Mouse (Mus musculus) embryonic facial prominence, embryonic 13.5 days (tissue): Measurements from ENCODE around the gene Tex2. TPM values are rescaled to one million over a fixed set of nuclear protein-coding genes. Genes with fewer than 3 reads are reported as not detected.
"Not testable (repeated sequence)": the region's sequence is repeated elsewhere in the genome, so short reads cannot be mapped to it uniquely, and the experiment has no call there.

Experiments
- ATAC-seq: fragments of 200-750 bp; cut with Nextera tagmentation; 2 replicates; pipeline ENCODE4 v1.8.0; 2017; ENCODE audit warnings: low read depth; ENCODE audit not compliant: insufficient number of reproducible peaks, insufficient read depth, low FRiP score, low TSS enrichment
- H3K27ac ChIP-seq: fragments of 300-500 bp; sonication (generic); 2 replicates; pipeline ENCODE4 v1.5.1; 2015; ENCODE audit warnings: moderate library complexity, mild to moderate bottlenecking, inconsistent platforms
- H3K27me3 ChIP-seq: fragments of 300-500 bp; sonication (generic); 2 replicates; pipeline ENCODE4 v1.6.1; 2015; ENCODE audit warnings: mild to moderate bottlenecking, inconsistent platforms
- H3K36me3 ChIP-seq: fragments of 300-500 bp; sonication (generic); 2 replicates; pipeline ENCODE4 v1.6.1; 2015; ENCODE audit warnings: mild to moderate bottlenecking, inconsistent platforms
- H3K4me1 ChIP-seq: fragments of 300-500 bp; sonication (generic); 2 replicates; pipeline ENCODE4 v1.6.1; 2015; ENCODE audit warnings: inconsistent platforms
- H3K4me2 ChIP-seq: fragments of 300-500 bp; sonication (generic); 2 replicates; pipeline ENCODE4 v1.6.1; 2015; ENCODE audit warnings: moderate library complexity, mild to moderate bottlenecking, inconsistent platforms
- H3K4me3 ChIP-seq: fragments of 300-500 bp; sonication (generic); 2 replicates; pipeline ENCODE4 v1.5.1; 2015; ENCODE audit warnings: mild to moderate bottlenecking, inconsistent platforms
- H3K9ac ChIP-seq: fragments of 300-500 bp; sonication (generic); 2 replicates; pipeline ENCODE4 v1.6.1; 2015; ENCODE audit warnings: mild to moderate bottlenecking, inconsistent platforms
- H3K9me3 ChIP-seq: fragments of 300-500 bp; sonication (generic); 2 replicates; pipeline ENCODE4 v1.6.1; 2016; ENCODE audit warnings: inconsistent platforms
- WGBS: fragments of 180-500 bp; shearing (Covaris S2); methylation state at CpG from one replicate; pipeline ENCODE4 v1.1.7; 2015; ENCODE audit warnings: mixed read lengths; 5-methylcytosine and 5-hydroxymethylcytosine counted together
- polyA plus RNA-seq: library from polyadenylated mRNA; unstranded; fragments of >200 nt; fragmentation: Nextera tagmentation; extraction: Ambion mirVana; gene quantifications from 2 replicates; pipeline ENCODE4 v1.2.1, GENCODE M21; 2015

Gene Tex2
- polyA plus RNA-seq, 1 experiment from 2014 or later, result 8.9 TPM

GRCm38 (mm10) chr11:106502159-106502505, 111.1 kb downstream of the Tex2 start:
- H3K4me1 ChIP-seq, result no peaks in the 10 kb centered on the region
- no peak for ATAC-seq
- H3K9ac ChIP-seq, result peak overlapping the region; percentile 100
- H3K4me2 ChIP-seq, result peak overlapping the region; percentile 73
- H3K4me3 ChIP-seq, result peak overlapping the region; percentile 92; the same call in 1 of the 2 replicates
- H3K9me3 ChIP-seq, result no peaks in the 10 kb centered on the region
- no peaks in the 10 kb centered on the region for H3K27me3 ChIP-seq
- H3K36me3 ChIP-seq, result peaks cover 8% of the 10 kb centered on the region; the same call in 1 of the 2 replicates
- H3K27ac ChIP-seq, result peak overlapping the region; percentile 99

GRCm38 (mm10) chr11:106501308-106502158, 111.7 kb downstream of the Tex2 start:
- H3K4me1 ChIP-seq, result no peaks in the 10 kb centered on the region
- no peaks in the 10 kb centered on the region for H3K27me3 ChIP-seq
- ATAC-seq, result peak; percentile 39
- H3K36me3 ChIP-seq, result peaks cover 7% of the 10 kb centered on the region; the same call in 1 of the 2 replicates
- H3K9me3 ChIP-seq, result no peaks in the 10 kb centered on the region
- peak overlapping the region; percentile 92 for H3K4me3 ChIP-seq
- peak overlapping the region; percentile 73 for H3K4me2 ChIP-seq
- H3K9ac ChIP-seq, result peak overlapping the region; percentile 100
- H3K27ac ChIP-seq, result peak overlapping the region; percentile 99
- WGBS, result under 1% methylated on average over 22 of the region's 22 CpGs

GRCm38 (mm10) chr11:106500393-106501307, 112.6 kb downstream of the Tex2 start:
- Histone ChIP-seq H3K4me1 (no peaks in the 10 kb centered on the region), H3K9ac (peak overlapping the region; percentile 100), H3K36me3 (no peaks in the 10 kb centered on the region), H3K4me2 (peak overlapping the region; percentile 73), H3K27ac (peak overlapping the region; percentile 99), H3K4me3 (peak overlapping the region; percentile 92), H3K9me3 (no peaks in the 10 kb centered on the region), H3K27me3 (no peaks in the 10 kb centered on the region)
- WGBS, result under 1% methylated on average over 52 of the region's 55 CpGs
- peak; percentile 98 for ATAC-seq

GRCm38 (mm10) chr11:106498739-106499379, 114.4 kb downstream of the Tex2 start:
- H3K9me3 ChIP-seq, result no peaks in the 10 kb centered on the region
- H3K4me3 ChIP-seq, result no peak overlapping the region
- H3K27me3 ChIP-seq, result no peaks in the 10 kb centered on the region
- H3K4me2 ChIP-seq, result no peak overlapping the region
- no peaks in the 10 kb centered on the region for H3K4me1 ChIP-seq
- no peak overlapping the region for H3K27ac ChIP-seq
- 0 out of 2 replicates have a peak overlapping the region, but pooled peaks have one; percentile 23 for H3K9ac ChIP-seq
- no peak for ATAC-seq
- WGBS, result 29% methylated on average over 4 of the region's 4 CpGs
- no peaks in the 10 kb centered on the region for H3K36me3 ChIP-seq

GRCm38 (mm10) chr11:106497926-106498325, 115.3 kb downstream of the Tex2 start:
- no peak for ATAC-seq
- Histone ChIP-seq H3K4me2 (no peak overlapping the region), H3K4me3 (no peak overlapping the region), H3K4me1 (no peaks in the 10 kb centered on the region), H3K27ac (no peak overlapping the region), H3K9me3 (no peaks in the 10 kb centered on the region), H3K9ac (no peak overlapping the region), H3K36me3 (no peaks in the 10 kb centered on the region), H3K27me3 (no peaks in the 10 kb centered on the region)
- WGBS, result 84% methylated on average over 2 of the region's 2 CpGs

- H3K4me2 ChIP-seq, H3K27ac ChIP-seq, H3K27me3 ChIP-seq, H3K4me1 ChIP-seq, H3K36me3 ChIP-seq, ATAC-seq, H3K9me3 ChIP-seq, H3K9ac ChIP-seq, H3K4me3 ChIP-seq: not testable (repeated sequence)
- WGBS, result 93% methylated on average over 2 of the region's 2 CpGs
Observed at GRCm38 (mm10) chr11:106497009-106497408, 116.2 kb downstream of the Tex2 start.

- no peak overlapping the region for H3K27ac ChIP-seq
- H3K4me1 ChIP-seq, result peaks cover 3% of the 10 kb centered on the region; the same call in 1 of the 2 replicates
- no peak for ATAC-seq
- WGBS, result 72% methylated on average over 7 of the region's 7 CpGs
- H3K9me3 ChIP-seq, result no peaks in the 10 kb centered on the region
- no peak overlapping the region for H3K4me2 ChIP-seq
- no peaks in the 10 kb centered on the region for H3K36me3 ChIP-seq
- no peak overlapping the region for H3K9ac ChIP-seq
- no peaks in the 10 kb centered on the region for H3K27me3 ChIP-seq
- no peak overlapping the region for H3K4me3 ChIP-seq
Observed at GRCm38 (mm10) chr11:106492984-106493669, 120.1 kb downstream of the Tex2 start.

GRCm38 (mm10) chr11:106491393-106491792, 121.8 kb downstream of the Tex2 start:
- no peak overlapping the region for H3K4me2 ChIP-seq
- peaks cover 8% of the 10 kb centered on the region; the same call in 1 of the 2 replicates for H3K4me1 ChIP-seq
- H3K9ac ChIP-seq, result no peak overlapping the region
- no peaks in the 10 kb centered on the region for H3K9me3 ChIP-seq
- H3K4me3 ChIP-seq, result no peak overlapping the region
- no peaks in the 10 kb centered on the region for H3K36me3 ChIP-seq
- ATAC-seq, result no peak
- WGBS, result 0% methylated on average over 3 of the region's 3 CpGs
- H3K27ac ChIP-seq, result no peak overlapping the region
- H3K27me3 ChIP-seq, result no peaks in the 10 kb centered on the region

GRCm38 (mm10) chr11:106490600-106490999, 122.6 kb downstream of the Tex2 start:
- H3K36me3 ChIP-seq, H3K27me3 ChIP-seq, H3K4me3 ChIP-seq, H3K4me1 ChIP-seq, H3K27ac ChIP-seq, H3K9me3 ChIP-seq, H3K4me2 ChIP-seq, ATAC-seq, H3K9ac ChIP-seq: not testable (repeated sequence)
- 82% methylated on average over 6 of the region's 6 CpGs for WGBS

- Histone ChIP-seq H3K9ac (no peak overlapping the region), H3K36me3 (no peaks in the 10 kb centered on the region), H3K4me2 (no peak overlapping the region), H3K9me3 (no peaks in the 10 kb centered on the region), H3K4me1 (peaks cover 9% of the 10 kb centered on the region; the same call in 1 of the 2 replicates), H3K27ac (no peak overlapping the region), H3K27me3 (no peaks in the 10 kb centered on the region), H3K4me3 (no peak overlapping the region)
- ATAC-seq, result no peak
- 54% methylated on average over 10 of the region's 10 CpGs for WGBS
Observed at GRCm38 (mm10) chr11:106490057-106490456, 123.2 kb downstream of the Tex2 start.
